Mouse (Mus musculus) adrenal gland, adult 2 months (tissue): ENCODE measurements around the gene Limk1. TPM values are rescaled to one million over a fixed set of nuclear protein-coding genes. Genes with fewer than 3 reads are reported as not detected.
"Not testable (repeated sequence)": the region's sequence is repeated elsewhere in the genome, so short reads cannot be mapped to it uniquely, and the experiment has no call there.

ENCODE experiments used
- DNase-seq: peaks from one replicate; pipeline ENCODE4 v3.0.0; 2021
- polyA plus RNA-seq: library from polyadenylated mRNA; depleted of rRNA; stranded (reverse); fragments of >200 nt; gene quantifications from 2 replicates; pipeline ENCODE4 v1.2.3, GENCODE M21; 2012
- total RNA-seq, 2 experiments: library from RNA; stranded (reverse); gene quantifications; 2 replicates each; pipeline ENCODE4 v1.2.3; 2021

Gene Limk1
- total and polyA plus RNA-seq, 3 experiments: 20.6 to 36.5 (median 22.1) TPM

GRCm38 (mm10) chr5:134677491-134677890 lies 10.9 kb downstream of the Limk1 start:
- DNase-seq: no peak

- peak; percentile 92 for DNase-seq
These were observed 12.2 kb downstream of the Limk1 start for GRCm38 (mm10) chr5:134675956-134676759.

GRCm38 (mm10) chr5:134674977-134675376 lies 13.4 kb downstream of the Limk1 start:
- no peak for DNase-seq

- no peak for DNase-seq
These were observed 15.8 kb downstream of the Limk1 start for GRCm38 (mm10) chr5:134672611-134673010.

GRCm38 (mm10) chr5:134672198-134672516 lies 16.2 kb downstream of the Limk1 start:
- DNase-seq: no peak

GRCm38 (mm10) chr5:134671335-134672197 lies 16.8 kb downstream of the Limk1 start:
- no peak for DNase-seq

- DNase-seq: no peak
These were observed 19.2 kb downstream of the Limk1 start for GRCm38 (mm10) chr5:134669001-134669708.

- DNase-seq: no peak
These were observed 19.9 kb downstream of the Limk1 start for GRCm38 (mm10) chr5:134668495-134668894.

- no peak for DNase-seq
These were observed 31.7 kb downstream of the Limk1 start for GRCm38 (mm10) chr5:134656708-134657107.

- DNase-seq: no peak
These were observed 36.4 kb downstream of the Limk1 start for GRCm38 (mm10) chr5:134652015-134652414.

- DNase-seq: no peak
These were observed 37.5 kb downstream of the Limk1 start for GRCm38 (mm10) chr5:134650926-134651325.

GRCm38 (mm10) chr5:134648976-134649375 lies 39.4 kb downstream of the Limk1 start:
- not testable (repeated sequence) for DNase-seq

GRCm38 (mm10) chr5:134647394-134647793 lies 41.0 kb downstream of the Limk1 start:
- no peak for DNase-seq

GRCm38 (mm10) chr5:134646461-134646860 lies 41.9 kb downstream of the Limk1 start:
- no peak for DNase-seq

GRCm38 (mm10) chr5:134644643-134645118 lies 43.7 kb downstream of the Limk1 start:
- DNase-seq: peak; percentile 74

GRCm38 (mm10) chr5:134644121-134644520 lies 44.3 kb downstream of the Limk1 start:
- no peak for DNase-seq

- no peak for DNase-seq
These were observed 48.0 kb downstream of the Limk1 start for GRCm38 (mm10) chr5:134640371-134640770.

GRCm38 (mm10) chr5:134639269-134639682 lies 49.1 kb downstream of the Limk1 start, which contains the start of gene Eif4h:
Gene Eif4h, minus strand, starts transcription at chr5:134639490.
- DNase-seq: peak; percentile 99

GRCm38 (mm10) chr5:134638461-134639268 lies 49.7 kb downstream of the Limk1 start:
- no peak for DNase-seq

GRCm38 (mm10) chr5:134637820-134638367 lies 50.5 kb downstream of the Limk1 start:
- no peak for DNase-seq

GRCm38 (mm10) chr5:134632841-134633240 lies 55.6 kb downstream of the Limk1 start:
- no peak for DNase-seq
